Mouse (Mus musculus): Measurements from ENCODE around the gene Afdn. TPM values are rescaled to one million over a fixed set of nuclear protein-coding genes. Genes with fewer than 3 reads are reported as not detected.

The Afdn gene
- total RNA-seq, 1 experiment = 92.4 TPM

- no peaks in the 10 kb centered on the region for H3K4me1 ChIP-seq (ENCODE audit: control insufficient read depth in 2 of 2, insufficient read depth in 2 of 2, low read length in 2 of 2, poor library complexity in 1 of 2)
- H3K4me3 ChIP-seq (ENCODE audit: insufficient read depth in 1 of 2, low read depth in 1 of 2, low read length in 2 of 2, poor library complexity in 1 of 2, severe bottlenecking in 1 of 2) = no peak overlapping the region
- in situ Hi-C loops (cut with MboI; ENCODE audit: low sequenced_read_pairs in 2 of 2, unreplicated experiment in 2 of 2) = no loop called here
- no peak for TF ChIP-seq MAFK (IDR thresholded peaks at IDR 0.05; ENCODE audit: insufficient read depth, low read depth, low read length)
- no peak for TF ChIP-seq HCFC1 (IDR thresholded peaks at IDR 0.05; ENCODE audit: borderline replicate concordance, insufficient read depth, low read length)
- TF ChIP-seq CHD2 (IDR thresholded peaks at IDR 0.05; ENCODE audit: low read depth, low read length) = no peak
- no peak for DNase-seq (ENCODE audit: low read depth, low spot score)
- no peak overlapping the region for H3K9ac ChIP-seq (ENCODE audit: insufficient read depth, low read depth, low read length, poor library complexity, severe bottlenecking)
- H3K36me3 ChIP-seq (ENCODE audit: control insufficient read depth, insufficient read depth, low read length, poor library complexity, severe bottlenecking) = peaks cover 18% of the 10 kb centered on the region
- H3K9me3 ChIP-seq (ENCODE audit: control insufficient read depth, insufficient read depth, low read depth, low read length) = no peaks in the 10 kb centered on the region
- no peak overlapping the region for H3K27ac ChIP-seq (ENCODE audit: insufficient read depth, low read depth, low read length, poor library complexity, severe bottlenecking)
Observed at GRCm38 (mm10) chr17:13903793-13904192, 143.5 kb downstream of the Afdn start.

GRCm38 (mm10) chr17:13907082-13907481, 146.7 kb downstream of the Afdn start:
- Histone ChIP-seq H3K9ac (ENCODE audit: insufficient read depth, low read depth, low read length, poor library complexity, severe bottlenecking) (no peak overlapping the region), H3K27ac (ENCODE audit: insufficient read depth, low read depth, low read length, poor library complexity, severe bottlenecking) (no peak overlapping the region), H3K4me1 (ENCODE audit: control insufficient read depth in 2 of 2, insufficient read depth in 2 of 2, low read length in 2 of 2, poor library complexity in 1 of 2) (no peaks in the 10 kb centered on the region), H3K4me3 (ENCODE audit: insufficient read depth in 1 of 2, low read depth in 1 of 2, low read length in 2 of 2, poor library complexity in 1 of 2, severe bottlenecking in 1 of 2) (no peak overlapping the region), H3K36me3 (ENCODE audit: control insufficient read depth, insufficient read depth, low read length, poor library complexity, severe bottlenecking) (peaks cover 10% of the 10 kb centered on the region), H3K9me3 (ENCODE audit: control insufficient read depth, insufficient read depth, low read depth, low read length) (no peaks in the 10 kb centered on the region)
- in situ Hi-C loops (cut with MboI; ENCODE audit: low sequenced_read_pairs in 2 of 2, unreplicated experiment in 2 of 2) = no loop called here
- no peak for DNase-seq (ENCODE audit: low read depth, low spot score)
- TF ChIP-seq HCFC1 (IDR thresholded peaks at IDR 0.05; ENCODE audit: borderline replicate concordance, insufficient read depth, low read length) (no peak), MAFK (IDR thresholded peaks at IDR 0.05; ENCODE audit: insufficient read depth, low read depth, low read length) (no peak), ZNF384 (IDR thresholded peaks at IDR 0.05; ENCODE audit: low read depth, low read length) (no peak), CHD2 (IDR thresholded peaks at IDR 0.05; ENCODE audit: low read depth, low read length) (no peak), ZC3H11A (IDR thresholded peaks at IDR 0.05; ENCODE audit: borderline replicate concordance, low read depth, low read length) (no peak)

- no peak overlapping the region for H3K4me3 ChIP-seq (ENCODE audit: insufficient read depth in 1 of 2, low read depth in 1 of 2, low read length in 2 of 2, poor library complexity in 1 of 2, severe bottlenecking in 1 of 2)
- DNase-seq (ENCODE audit: low read depth, low spot score) = no peak
- no peaks in the 10 kb centered on the region for H3K4me1 ChIP-seq (ENCODE audit: control insufficient read depth in 2 of 2, insufficient read depth in 2 of 2, low read length in 2 of 2, poor library complexity in 1 of 2)
- H3K27ac ChIP-seq (ENCODE audit: insufficient read depth, low read depth, low read length, poor library complexity, severe bottlenecking) = no peak overlapping the region
- H3K9me3 ChIP-seq (ENCODE audit: control insufficient read depth, insufficient read depth, low read depth, low read length) = no peaks in the 10 kb centered on the region
- in situ Hi-C loops (cut with MboI; ENCODE audit: low sequenced_read_pairs in 2 of 2, unreplicated experiment in 2 of 2) = no loop called here
- TF ChIP-seq ZNF384 (IDR thresholded peaks at IDR 0.05; ENCODE audit: low read depth, low read length) (no peak), CHD2 (IDR thresholded peaks at IDR 0.05; ENCODE audit: low read depth, low read length) (no peak), HCFC1 (IDR thresholded peaks at IDR 0.05; ENCODE audit: borderline replicate concordance, insufficient read depth, low read length) (no peak), MAFK (IDR thresholded peaks at IDR 0.05; ENCODE audit: insufficient read depth, low read depth, low read length) (no peak), ZC3H11A (IDR thresholded peaks at IDR 0.05; ENCODE audit: borderline replicate concordance, low read depth, low read length) (no peak)
- peaks cover 10% of the 10 kb centered on the region for H3K36me3 ChIP-seq (ENCODE audit: control insufficient read depth, insufficient read depth, low read length, poor library complexity, severe bottlenecking)
- no peak overlapping the region for H3K9ac ChIP-seq (ENCODE audit: insufficient read depth, low read depth, low read length, poor library complexity, severe bottlenecking)
Observed at GRCm38 (mm10) chr17:13907681-13908080, 147.3 kb downstream of the Afdn start.

- Histone ChIP-seq H3K36me3 (ENCODE audit: control insufficient read depth, insufficient read depth, low read length, poor library complexity, severe bottlenecking) (no peaks in the 10 kb centered on the region), H3K9ac (ENCODE audit: insufficient read depth, low read depth, low read length, poor library complexity, severe bottlenecking) (no peak overlapping the region), H3K9me3 (ENCODE audit: control insufficient read depth, insufficient read depth, low read depth, low read length) (no peaks in the 10 kb centered on the region), H3K27ac (ENCODE audit: insufficient read depth, low read depth, low read length, poor library complexity, severe bottlenecking) (no peak overlapping the region), H3K4me1 (ENCODE audit: control insufficient read depth in 2 of 2, insufficient read depth in 2 of 2, low read length in 2 of 2, poor library complexity in 1 of 2) (no peaks in the 10 kb centered on the region), H3K4me3 (ENCODE audit: insufficient read depth in 1 of 2, low read depth in 1 of 2, low read length in 2 of 2, poor library complexity in 1 of 2, severe bottlenecking in 1 of 2) (no peak overlapping the region)
- in situ Hi-C loops (cut with MboI; ENCODE audit: low sequenced_read_pairs in 2 of 2, unreplicated experiment in 2 of 2) = no loop called here
- TF ChIP-seq HCFC1 (IDR thresholded peaks at IDR 0.05; ENCODE audit: borderline replicate concordance, insufficient read depth, low read length) (no peak), ZC3H11A (IDR thresholded peaks at IDR 0.05; ENCODE audit: borderline replicate concordance, low read depth, low read length) (no peak), ZNF384 (IDR thresholded peaks at IDR 0.05; ENCODE audit: low read depth, low read length) (no peak), CHD2 (IDR thresholded peaks at IDR 0.05; ENCODE audit: low read depth, low read length) (no peak), MAFK (IDR thresholded peaks at IDR 0.05; ENCODE audit: insufficient read depth, low read depth, low read length) (no peak)
- no peak for DNase-seq (ENCODE audit: low read depth, low spot score)
Observed at GRCm38 (mm10) chr17:13913951-13914350, 153.6 kb downstream of the Afdn start.

GRCm38 (mm10) chr17:13914531-13914930, 154.2 kb downstream of the Afdn start:
- DNase-seq (ENCODE audit: low read depth, low spot score) = no peak
- in situ Hi-C loops (cut with MboI; ENCODE audit: low sequenced_read_pairs in 2 of 2, unreplicated experiment in 2 of 2) = no loop called here
- TF ChIP-seq CHD2 (IDR thresholded peaks at IDR 0.05; ENCODE audit: low read depth, low read length) (no peak), ZC3H11A (IDR thresholded peaks at IDR 0.05; ENCODE audit: borderline replicate concordance, low read depth, low read length) (no peak), HCFC1 (IDR thresholded peaks at IDR 0.05; ENCODE audit: borderline replicate concordance, insufficient read depth, low read length) (no peak), ZNF384 (IDR thresholded peaks at IDR 0.05; ENCODE audit: low read depth, low read length) (no peak), MAFK (IDR thresholded peaks at IDR 0.05; ENCODE audit: insufficient read depth, low read depth, low read length) (no peak)

More at GRCm38 (mm10) chr17:13914531-13914930, 154.2 kb downstream of the Afdn start:
- Histone ChIP-seq H3K4me3 (ENCODE audit: insufficient read depth in 1 of 2, low read depth in 1 of 2, low read length in 2 of 2, poor library complexity in 1 of 2, severe bottlenecking in 1 of 2) (no peak overlapping the region), H3K9ac (ENCODE audit: insufficient read depth, low read depth, low read length, poor library complexity, severe bottlenecking) (no peak overlapping the region), H3K4me1 (ENCODE audit: control insufficient read depth in 2 of 2, insufficient read depth in 2 of 2, low read length in 2 of 2, poor library complexity in 1 of 2) (no peaks in the 10 kb centered on the region), H3K9me3 (ENCODE audit: control insufficient read depth, insufficient read depth, low read depth, low read length) (no peaks in the 10 kb centered on the region), H3K36me3 (ENCODE audit: control insufficient read depth, insufficient read depth, low read length, poor library complexity, severe bottlenecking) (no peaks in the 10 kb centered on the region), H3K27ac (ENCODE audit: insufficient read depth, low read depth, low read length, poor library complexity, severe bottlenecking) (no peak overlapping the region)

All from ES-E14 (cell line).